Mouse (Mus musculus) liver, embryonic 11.5 days (tissue): ENCODE measurements around the gene Wdr13. TPM values are rescaled to one million over a fixed set of nuclear protein-coding genes. Genes with fewer than 3 reads are reported as not detected.
"Not testable (repeated sequence)": the region's sequence is repeated elsewhere in the genome, so short reads cannot be mapped to it uniquely, and the experiment has no call there.

Experiments
- ATAC-seq: fragments of 200-750 bp; cut with Nextera tagmentation; replicated peaks from 2 replicates; pipeline ENCODE4 v1.8.0; 2017; ENCODE audit warnings: moderate number of reproducible peaks, mild to moderate bottlenecking, moderate TSS enrichment, moderate library complexity; ENCODE audit not compliant: low FRiP score
- DNase-seq: peaks from one replicate; pipeline ENCODE4 v3.0.0-alpha.2; 2017; ENCODE audit warnings: low spot score
- H3K27ac ChIP-seq: fragments of 300-500 bp; sonication (generic); 2 replicates; pipeline ENCODE4 v1.5.1; 2014; ENCODE audit warnings: mild to moderate bottlenecking, low read depth, low read length, control low read depth
- H3K27me3 ChIP-seq: fragments of 300-500 bp; sonication (generic); replicated peaks from 2 replicates; pipeline ENCODE4 v1.6.1; 2014; ENCODE audit warnings: low read length, mixed read lengths; ENCODE audit not compliant: control insufficient read depth, insufficient read depth
- H3K36me3 ChIP-seq: fragments of 300-500 bp; sonication (generic); 2 replicates; pipeline ENCODE4 v1.6.1; 2014; ENCODE audit warnings: mild to moderate bottlenecking, low read length, moderate library complexity, mixed read lengths; ENCODE audit not compliant: control insufficient read depth, insufficient read depth
- H3K4me1 ChIP-seq: fragments of 300-500 bp; sonication (generic); replicated peaks from 2 replicates; pipeline ENCODE4 v1.6.1; 2014; ENCODE audit warnings: low read length, mixed read lengths; ENCODE audit not compliant: control insufficient read depth, insufficient read depth
- H3K4me2 ChIP-seq: fragments of 300-500 bp; sonication (generic); 2 replicates; pipeline ENCODE4 v1.6.1; 2014; ENCODE audit warnings: mild to moderate bottlenecking, control low read depth, moderate library complexity
- H3K4me3 ChIP-seq: fragments of 300-500 bp; sonication (generic); 2 replicates; pipeline ENCODE4 v1.5.1; 2014; ENCODE audit warnings: low read depth, low read length, control low read depth
- H3K9ac ChIP-seq: fragments of 300-500 bp; sonication (generic); 2 replicates; pipeline ENCODE4 v1.6.1; 2014; ENCODE audit warnings: low read depth, low read length, control low read depth
- H3K9me3 ChIP-seq: fragments of 300-500 bp; sonication (generic); 2 replicates; pipeline ENCODE4 v1.6.1; 2016; ENCODE audit warnings: low read length, inconsistent platforms, mixed read lengths; ENCODE audit not compliant: control insufficient read depth
- WGBS: fragments of 180-500 bp; shearing (Covaris S2); extraction: QIAGEN DNeasy Blood & Tissue Kit; methylation state at CpG from one replicate; pipeline ENCODE4 v1.1.7; 2014; 5-methylcytosine and 5-hydroxymethylcytosine counted together
- polyA plus RNA-seq: library from polyadenylated mRNA; unstranded; fragments of >200 nt; fragmentation: Nextera tagmentation; extraction: Ambion mirVana; gene quantifications from 2 replicates; pipeline ENCODE4 v1.2.1, GENCODE M21; 2014

The Wdr13 gene
- polyA plus RNA-seq, 1 experiment from 2014 or later: 17.7 TPM

- not testable (repeated sequence) for H3K9ac ChIP-seq, H3K4me1 ChIP-seq, H3K9me3 ChIP-seq, H3K36me3 ChIP-seq, DNase-seq, H3K27me3 ChIP-seq
- Histone ChIP-seq H3K27ac (0 out of 2 replicates have a peak overlapping the region, but pooled peaks have one; percentile 45), H3K4me3 (peak overlapping the region; percentile 43), H3K4me2 (peak overlapping the region; percentile 56)
- 3% methylated on average over 7 of the region's 48 CpGs for WGBS
- peak; percentile 87 for ATAC-seq
Observed at GRCm38 (mm10) chrX:8096068-8096786, 36.5 kb downstream of the Wdr13 start.

- H3K27ac ChIP-seq: no peak overlapping the region
- no peak for ATAC-seq
Observed at GRCm38 (mm10) chrX:8095546-8095945, 37.1 kb downstream of the Wdr13 start.

DNA sequence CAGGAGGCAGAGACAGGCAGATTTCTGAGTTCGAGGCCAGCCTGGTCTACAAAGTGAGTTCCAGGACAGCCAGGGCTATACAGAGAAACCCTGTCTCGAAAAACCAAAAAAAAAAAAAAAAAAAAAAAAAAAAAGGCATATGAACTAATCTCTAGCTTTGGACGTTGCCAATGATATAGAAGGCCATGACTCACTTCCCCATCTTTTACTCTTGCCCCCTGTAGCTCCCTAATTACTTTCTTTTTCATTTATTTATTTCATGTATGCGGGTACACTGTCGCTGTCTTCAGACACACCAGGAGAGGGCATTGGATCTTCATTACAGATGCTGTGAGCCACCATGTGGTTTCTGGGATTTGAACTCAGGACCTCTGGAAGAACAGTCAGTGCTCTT lies 41.7 kb downstream of the Wdr13 start:
- H3K9ac ChIP-seq, H3K4me3 ChIP-seq, H3K4me1 ChIP-seq, ATAC-seq, H3K36me3 ChIP-seq, H3K9me3 ChIP-seq, DNase-seq, H3K27me3 ChIP-seq: not testable (repeated sequence)
- 75% methylated on average over 4 of the region's 5 CpGs for WGBS
- Histone ChIP-seq H3K4me2 (peak overlapping the region; percentile 63; the same call in 1 of the 2 replicates), H3K27ac (peak overlapping the region; percentile 28; the same call in 1 of the 2 replicates)

More at GRCm38 (mm10) chrX:8095546-8095945, 37.1 kb downstream of the Wdr13 start:
- H3K4me2 ChIP-seq: peak overlapping the region; percentile 56
- no peak overlapping the region for H3K9ac ChIP-seq
- H3K9me3 ChIP-seq: no peaks in the 10 kb centered on the region
- 58% methylated on average over 10 of the region's 10 CpGs for WGBS
- H3K4me3 ChIP-seq: peak overlapping the region; percentile 43
- no peak for DNase-seq
- no peaks in the 10 kb centered on the region for H3K27me3 ChIP-seq
- no peaks in the 10 kb centered on the region for H3K4me1 ChIP-seq
- H3K36me3 ChIP-seq: no peaks in the 10 kb centered on the region

DNA sequence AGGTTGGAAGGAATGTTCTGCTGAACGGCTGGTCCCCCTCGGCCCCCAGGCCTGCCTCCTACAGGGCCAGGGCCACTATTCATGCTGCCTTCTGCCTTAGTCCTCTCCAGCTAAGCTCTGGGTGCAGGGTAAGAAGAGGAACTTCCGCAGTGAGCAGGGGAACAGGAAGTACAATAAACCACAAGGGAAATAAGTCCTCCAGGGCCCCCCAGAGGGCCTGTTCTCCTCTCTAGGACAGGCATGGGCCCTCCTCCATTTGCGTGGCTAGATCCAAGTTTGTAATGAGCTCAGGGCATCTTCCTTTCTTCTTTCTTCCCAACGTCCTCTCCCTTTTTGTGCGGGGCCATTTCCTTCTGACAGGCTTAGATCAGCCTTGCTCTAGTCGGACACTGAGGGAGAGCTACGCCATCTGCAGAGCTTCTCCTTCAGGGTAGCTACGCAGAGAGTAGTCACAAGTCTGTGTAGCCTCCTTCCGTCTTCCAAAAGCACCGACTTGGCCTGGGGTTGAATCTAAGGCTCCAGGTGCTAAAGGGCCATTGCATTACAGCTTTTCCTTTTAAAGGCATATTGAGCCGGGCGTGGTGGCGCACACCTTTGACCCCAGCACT lies 42.2 kb downstream of the Wdr13 start, which contains the start of gene Was:
Gene Was, minus strand, starts transcription at position 153 of the 608 bp plus-strand sequence.
- no peaks in the 10 kb centered on the region for H3K36me3 ChIP-seq
- H3K4me2 ChIP-seq: peak within 1 kb of the TSS; percentile 63
- no peaks in the 10 kb centered on the region for H3K4me1 ChIP-seq
- H3K9ac ChIP-seq: peak within 1 kb of the TSS; percentile 59
- DNase-seq (no peak), ATAC-seq (peak; percentile 82)
- H3K4me3 ChIP-seq: peak within 1 kb of the TSS; percentile 41
- no peaks in the 10 kb centered on the region for H3K9me3 ChIP-seq
- H3K27me3 ChIP-seq: no peaks in the 10 kb centered on the region
- 56% methylated on average over 14 of the region's 14 CpGs for WGBS
- peak within 1 kb of the TSS; percentile 28; the same call in 1 of the 2 replicates for H3K27ac ChIP-seq

DNA sequence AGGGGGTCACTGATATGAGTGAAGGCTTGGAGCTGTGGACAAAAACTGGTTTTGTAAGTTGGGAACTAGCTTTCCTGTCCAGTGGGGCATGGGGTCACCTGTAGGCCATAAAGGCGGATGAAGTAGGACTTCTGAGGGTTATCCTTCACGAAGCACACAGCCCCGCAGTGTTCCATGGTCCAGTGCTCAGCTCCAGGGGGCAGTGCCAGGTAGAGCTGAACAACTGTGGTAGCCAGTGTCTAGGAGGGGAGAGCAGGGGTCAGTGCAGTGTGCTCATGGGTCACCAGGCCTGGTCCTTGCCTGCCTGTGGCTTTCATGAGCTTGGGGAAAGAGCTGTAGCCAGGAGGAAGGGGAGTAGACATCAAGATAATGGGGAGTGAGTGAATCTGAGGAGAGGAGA lies 42.9 kb downstream of the Wdr13 start:
- H3K27ac ChIP-seq: 0 out of 2 replicates have a peak overlapping the region, but pooled peaks have one; percentile 19
- H3K27me3 ChIP-seq: no peaks in the 10 kb centered on the region
- no peaks in the 10 kb centered on the region for H3K4me1 ChIP-seq
- ATAC-seq (no peak), DNase-seq (no peak)
- no peaks in the 10 kb centered on the region for H3K36me3 ChIP-seq
- H3K4me3 ChIP-seq: peak overlapping the region; percentile 41
- WGBS: 69% methylated on average over 3 of the region's 3 CpGs
- peak overlapping the region; percentile 59 for H3K9ac ChIP-seq
- H3K4me2 ChIP-seq: peak overlapping the region; percentile 63
- H3K9me3 ChIP-seq: no peaks in the 10 kb centered on the region

DNA sequence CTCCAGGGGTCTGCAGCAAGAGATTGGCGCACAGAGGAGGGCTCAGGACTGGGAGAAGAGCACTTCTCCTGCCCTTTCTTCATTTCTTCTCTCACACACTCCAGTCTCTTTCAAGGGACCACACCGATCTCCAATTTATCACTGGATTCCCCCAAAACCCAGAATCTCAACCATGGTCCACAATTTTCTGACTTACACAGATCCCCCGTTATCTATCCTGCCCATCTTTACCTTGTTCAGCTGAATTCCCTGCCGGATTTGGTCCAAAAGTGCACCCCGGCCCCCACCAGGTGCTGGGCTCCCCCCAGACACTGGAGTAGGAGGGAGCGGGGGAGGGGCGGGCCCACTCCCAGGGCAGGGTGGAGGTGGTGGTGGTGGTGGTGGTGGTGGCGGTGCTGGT lies 47.1 kb downstream of the Wdr13 start:
- WGBS: 80% methylated on average over 8 of the region's 8 CpGs
- H3K9me3 ChIP-seq: no peaks in the 10 kb centered on the region
- no peaks in the 10 kb centered on the region for H3K4me1 ChIP-seq
- H3K9ac ChIP-seq: no peak overlapping the region
- no peak for ATAC-seq
- H3K4me2 ChIP-seq: no peak overlapping the region
- H3K36me3 ChIP-seq: no peaks in the 10 kb centered on the region
- no peak overlapping the region for H3K4me3 ChIP-seq
- no peak for DNase-seq
- no peak overlapping the region for H3K27ac ChIP-seq
- no peaks in the 10 kb centered on the region for H3K27me3 ChIP-seq

DNA sequence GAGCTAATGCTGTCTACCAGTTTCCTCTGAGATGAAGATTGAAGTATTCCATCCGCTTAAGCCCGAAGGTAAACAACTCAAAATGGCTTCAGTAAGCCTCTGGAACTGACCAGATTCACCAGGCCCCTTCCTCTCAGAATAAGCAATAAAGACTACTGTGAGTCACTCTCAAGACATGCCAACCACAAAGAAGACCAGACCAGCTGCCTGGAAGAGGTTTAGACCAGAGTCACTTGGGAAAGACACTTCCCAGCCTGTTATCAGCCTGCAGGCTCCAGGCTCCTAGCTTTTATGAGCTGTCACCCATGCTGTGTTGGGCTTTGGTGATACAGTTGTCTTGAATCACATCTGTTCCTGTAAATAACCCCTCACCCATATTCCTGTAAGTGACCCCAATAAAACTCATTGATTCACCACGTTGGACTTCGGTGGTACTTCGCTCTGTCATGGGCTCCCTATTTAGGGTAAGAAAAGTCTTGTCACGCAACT lies 47.9 kb downstream of the Wdr13 start:
- WGBS: 82% methylated on average over 6 of the region's 6 CpGs
- no peak overlapping the region for H3K4me3 ChIP-seq
- H3K9me3 ChIP-seq: no peaks in the 10 kb centered on the region
- H3K4me1 ChIP-seq: no peaks in the 10 kb centered on the region
- no peak overlapping the region for H3K27ac ChIP-seq
- ATAC-seq: no peak
- no peak for DNase-seq
- no peaks in the 10 kb centered on the region for H3K36me3 ChIP-seq
- no peak overlapping the region for H3K9ac ChIP-seq
- no peak overlapping the region for H3K4me2 ChIP-seq
- no peaks in the 10 kb centered on the region for H3K27me3 ChIP-seq

DNA sequence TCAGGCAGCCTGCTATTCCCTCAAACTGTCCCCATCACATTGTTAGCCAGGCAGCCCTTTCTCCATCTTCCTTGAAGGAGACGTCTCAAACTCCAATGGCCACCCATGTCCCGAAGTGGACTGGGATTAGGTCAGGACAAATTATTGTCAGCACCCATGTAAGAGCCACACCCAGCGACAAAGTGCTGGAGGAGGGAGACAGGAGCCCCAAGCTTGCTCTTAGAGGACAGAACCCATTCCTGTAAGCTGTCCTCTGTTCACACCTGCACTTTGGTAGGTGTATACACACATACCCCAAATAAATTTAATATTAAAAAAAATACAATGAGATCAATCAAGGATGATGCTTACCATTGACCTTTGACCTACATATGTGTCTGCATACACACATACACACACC lies 57.6 kb downstream of the Wdr13 start:
- peak; percentile 38; the same call in 1 of the 2 replicates for ATAC-seq
- H3K36me3 ChIP-seq: peaks cover 2% of the 10 kb centered on the region; the same call in 1 of the 2 replicates
- H3K4me2 ChIP-seq: peak overlapping the region; percentile 69
- H3K4me3 ChIP-seq: peak overlapping the region; percentile 73
- peaks cover 3% of the 10 kb centered on the region; the same call in 1 of the 2 replicates for H3K4me1 ChIP-seq
- no peaks in the 10 kb centered on the region for H3K9me3 ChIP-seq
- WGBS: 29% methylated on average over 3 of the region's 3 CpGs
- H3K9ac ChIP-seq: 0 out of 2 replicates have a peak overlapping the region, but pooled peaks have one; percentile 53
- no peak for DNase-seq
- peak overlapping the region; percentile 86 for H3K27ac ChIP-seq
- no peaks in the 10 kb centered on the region for H3K27me3 ChIP-seq
